Mouse (Mus musculus): ENCODE measurements around the gene Agfg2. TPM values are rescaled to one million over a fixed set of nuclear protein-coding genes. Genes with fewer than 3 reads are reported as not detected.

The Agfg2 gene
- polyA plus RNA-seq, 1 experiment from 2014 or later = 13.7 TPM

DNA sequence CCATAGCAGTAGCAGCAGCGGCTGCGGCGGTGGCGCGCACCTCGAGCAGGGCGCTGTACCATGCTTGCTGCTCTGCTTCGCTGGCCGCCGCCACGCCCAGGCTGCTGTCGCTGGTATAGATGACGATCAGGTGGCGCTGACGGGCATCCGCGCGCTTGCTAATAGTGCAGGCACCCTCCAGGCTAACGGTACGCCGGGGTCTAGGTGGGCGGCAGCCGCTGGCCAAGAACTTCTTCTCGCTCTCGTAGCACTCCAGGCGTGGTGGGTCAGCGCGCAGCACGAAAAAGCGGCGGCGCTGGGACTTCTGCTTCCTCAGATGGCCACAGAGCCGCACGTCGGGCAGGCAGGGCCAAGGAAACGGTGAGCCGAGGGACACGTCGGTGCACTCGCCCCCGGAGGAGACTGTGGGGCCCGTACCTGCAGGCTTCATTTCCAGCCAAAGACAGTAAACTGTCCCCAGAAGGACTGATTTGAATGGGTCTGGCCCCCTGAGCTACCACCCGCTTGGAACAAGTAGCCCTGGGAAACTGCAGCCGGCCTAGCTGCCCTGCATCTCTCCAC, 39.4 kb downstream of the Agfg2 start:
- H3K4me3 ChIP-seq (ENCODE audit: low read depth, low read length) = peak overlapping the region; percentile 19
- H3K27ac ChIP-seq (ENCODE audit: low read depth, low read length) = no peak overlapping the region
- H3K36me3 ChIP-seq (ENCODE audit: control insufficient read depth, insufficient read depth, low read length) = peaks cover 6% of the 10 kb centered on the region
- no peaks in the 10 kb centered on the region; the same call in 1 of the 2 replicates for H3K4me1 ChIP-seq (replicated peaks; ENCODE audit: control insufficient read depth, insufficient read depth, low read length)
- ATAC-seq (ENCODE audit: low FRiP score) (no peak), DNase-seq (ENCODE audit: low spot score) (peak; percentile 46)
- WGBS = 4% methylated on average over 44 of the region's 44 CpGs
- H3K9ac ChIP-seq (ENCODE audit: low read depth, low read length) = no peak overlapping the region
- H3K27me3 ChIP-seq (ENCODE audit: control insufficient read depth, insufficient read depth, low read length) = peaks cover 28% of the 10 kb centered on the region
- H3K4me2 ChIP-seq (replicated peaks; ENCODE audit: low read depth, low read length) = peak overlapping the region; percentile 24
- H3K9me3 ChIP-seq (ENCODE audit: control insufficient read depth, low read length) = no peaks in the 10 kb centered on the region

DNA sequence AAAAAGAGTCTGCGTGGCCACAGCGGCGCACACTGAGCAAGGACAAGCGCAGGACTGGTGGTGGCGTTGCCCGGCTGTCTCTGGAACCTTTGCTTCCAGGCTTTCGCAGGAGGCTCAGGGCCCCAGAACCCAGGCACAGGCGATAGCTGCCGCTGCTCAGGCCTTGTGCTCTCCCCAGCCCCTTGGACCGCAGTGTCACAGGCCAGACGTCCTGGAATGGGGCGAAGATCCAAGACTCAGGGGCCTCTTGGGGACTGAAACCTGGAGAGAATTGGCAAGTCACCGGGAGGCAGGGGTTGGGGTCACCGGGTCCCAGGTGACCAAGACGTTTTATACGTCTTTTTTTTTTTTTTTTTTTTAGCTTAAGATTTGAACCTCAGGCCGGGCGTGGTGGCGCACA, 40.0 kb downstream of the Agfg2 start:
- Histone ChIP-seq H3K27ac (ENCODE audit: low read depth, low read length) (no peak overlapping the region), H3K4me1 (replicated peaks; ENCODE audit: control insufficient read depth, insufficient read depth, low read length) (no peaks in the 10 kb centered on the region), H3K9me3 (ENCODE audit: control insufficient read depth, low read length) (no peaks in the 10 kb centered on the region), H3K36me3 (ENCODE audit: control insufficient read depth, insufficient read depth, low read length) (peaks cover 12% of the 10 kb centered on the region), H3K4me3 (ENCODE audit: low read depth, low read length) (no peak overlapping the region), H3K4me2 (replicated peaks; ENCODE audit: low read depth, low read length) (no peak overlapping the region), H3K9ac (ENCODE audit: low read depth, low read length) (no peak overlapping the region), H3K27me3 (ENCODE audit: control insufficient read depth, insufficient read depth, low read length) (peaks cover 28% of the 10 kb centered on the region)
- ATAC-seq (ENCODE audit: low FRiP score) (no peak), DNase-seq (ENCODE audit: low spot score) (no peak)
- 54% methylated on average over 19 of the region's 19 CpGs for WGBS

- no peak overlapping the region for H3K9ac ChIP-seq (ENCODE audit: low read depth, low read length)
- DNase-seq (ENCODE audit: low spot score) (no peak), ATAC-seq (ENCODE audit: low FRiP score) (no peak)
- H3K9me3 ChIP-seq (ENCODE audit: control insufficient read depth, low read length) = no peaks in the 10 kb centered on the region
- no peak overlapping the region for H3K27ac ChIP-seq (ENCODE audit: low read depth, low read length)
- 62% methylated on average over 4 of the region's 4 CpGs for WGBS
- H3K4me1 ChIP-seq (replicated peaks; ENCODE audit: control insufficient read depth, insufficient read depth, low read length) = no peaks in the 10 kb centered on the region
- H3K4me3 ChIP-seq (ENCODE audit: low read depth, low read length) = no peak overlapping the region
- no peak overlapping the region for H3K4me2 ChIP-seq (replicated peaks; ENCODE audit: low read depth, low read length)
- H3K36me3 ChIP-seq (ENCODE audit: control insufficient read depth, insufficient read depth, low read length) = peaks cover 17% of the 10 kb centered on the region
- peaks cover 28% of the 10 kb centered on the region for H3K27me3 ChIP-seq (ENCODE audit: control insufficient read depth, insufficient read depth, low read length)
Observed at GRCm38 (mm10) chr5:137642886-137643285, 41.6 kb downstream of the Agfg2 start.

DNA sequence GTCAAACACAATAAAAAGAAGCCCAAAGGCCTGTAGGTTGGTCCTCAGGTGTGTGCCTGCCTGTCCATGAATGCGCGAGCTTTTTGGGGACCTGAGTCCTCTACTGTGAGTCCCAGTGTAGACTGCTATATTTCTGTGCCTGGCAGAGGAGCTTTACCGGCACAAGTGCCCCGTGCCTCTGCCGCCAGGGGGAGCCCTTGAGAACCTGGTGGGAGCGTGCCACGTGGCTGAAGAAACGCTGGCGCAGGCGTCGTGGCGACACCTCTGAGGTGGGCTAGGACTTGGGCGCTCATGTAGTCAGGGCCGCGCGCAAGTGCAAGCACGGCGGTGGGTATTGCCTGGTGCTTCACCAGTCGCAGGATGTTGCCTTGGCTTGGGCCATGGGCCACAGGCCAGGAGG, 43.5 kb downstream of the Agfg2 start, which contains the start of gene Sap25:
TSS of gene Sap25 (plus strand) at position 281 of the 400 bp plus-strand sequence.
- whole genome bisulfite sequencing = 89% methylated on average over 19 of the region's 19 CpGs
- no peak for ATAC-seq (ENCODE audit: low FRiP score)
- H3K36me3 ChIP-seq (ENCODE audit: control insufficient read depth, insufficient read depth, low read length) = peaks cover 19% of the 10 kb centered on the region

DNA sequence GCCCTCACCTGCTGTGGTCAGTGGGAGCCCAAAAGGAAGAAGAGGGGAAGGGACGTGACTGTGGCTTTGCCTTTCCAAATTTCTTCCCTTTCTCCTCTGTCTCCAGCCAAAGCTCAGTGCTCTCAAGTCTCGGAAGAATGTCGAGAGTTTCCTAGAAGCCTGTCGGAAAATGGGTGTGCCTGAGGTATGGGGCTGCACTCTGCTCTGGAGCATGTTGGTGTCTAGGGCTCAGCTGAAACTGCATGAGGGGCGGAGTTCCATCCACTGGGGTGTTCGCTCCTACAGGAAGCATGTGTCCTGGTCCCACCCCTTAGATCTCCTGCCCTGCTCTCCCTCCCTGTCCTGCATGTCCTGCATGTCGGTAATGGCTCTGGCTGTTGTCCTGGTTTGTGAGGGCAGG, 45.1 kb downstream of the Agfg2 start:
- no peak for DNase-seq (ENCODE audit: low spot score)
- Histone ChIP-seq H3K4me2 (replicated peaks; ENCODE audit: low read depth, low read length) (no peak overlapping the region), H3K9me3 (ENCODE audit: control insufficient read depth, low read length) (no peaks in the 10 kb centered on the region), H3K36me3 (ENCODE audit: control insufficient read depth, insufficient read depth, low read length) (peaks cover 21% of the 10 kb centered on the region), H3K27me3 (ENCODE audit: control insufficient read depth, insufficient read depth, low read length) (peaks cover 10% of the 10 kb centered on the region), H3K4me3 (ENCODE audit: low read depth, low read length) (no peak overlapping the region), H3K27ac (ENCODE audit: low read depth, low read length) (no peak overlapping the region), H3K4me1 (replicated peaks; ENCODE audit: control insufficient read depth, insufficient read depth, low read length) (no peaks in the 10 kb centered on the region), H3K9ac (ENCODE audit: low read depth, low read length) (no peak overlapping the region)
- no peak for ATAC-seq (ENCODE audit: low FRiP score)
- 85% methylated on average over 7 of the region's 7 CpGs for WGBS

More for the DNA sequence above, 43.5 kb downstream of the Agfg2 start, which contains the start of gene Sap25:
- H3K4me3 ChIP-seq (ENCODE audit: low read depth, low read length) = no peak within 1 kb of the TSS
- no peak within 1 kb of the TSS for H3K4me2 ChIP-seq (replicated peaks; ENCODE audit: low read depth, low read length)
- H3K27me3 ChIP-seq (ENCODE audit: control insufficient read depth, insufficient read depth, low read length) = peaks cover 26% of the 10 kb centered on the region
- no peak within 1 kb of the TSS for H3K27ac ChIP-seq (ENCODE audit: low read depth, low read length)
- DNase-seq (ENCODE audit: low spot score) = no peak
- no peaks in the 10 kb centered on the region for H3K9me3 ChIP-seq (ENCODE audit: control insufficient read depth, low read length)
- no peak within 1 kb of the TSS for H3K9ac ChIP-seq (ENCODE audit: low read depth, low read length)
- H3K4me1 ChIP-seq (replicated peaks; ENCODE audit: control insufficient read depth, insufficient read depth, low read length) = no peaks in the 10 kb centered on the region

GRCm38 (mm10) chr5:137633397-137634084, 51.0 kb downstream of the Agfg2 start:
- peaks cover 14% of the 10 kb centered on the region for H3K4me1 ChIP-seq (replicated peaks; ENCODE audit: control insufficient read depth, insufficient read depth, low read length)
- H3K36me3 ChIP-seq (ENCODE audit: control insufficient read depth, insufficient read depth, low read length) = peaks cover 5% of the 10 kb centered on the region
- no peak for DNase-seq (ENCODE audit: low spot score)
- H3K9me3 ChIP-seq (ENCODE audit: control insufficient read depth, low read length) = no peaks in the 10 kb centered on the region
- no peak overlapping the region for H3K4me3 ChIP-seq (ENCODE audit: low read depth, low read length)
- 83% methylated on average over 12 of the region's 12 CpGs for WGBS
- H3K27ac ChIP-seq (ENCODE audit: low read depth, low read length) = no peak overlapping the region
- H3K27me3 ChIP-seq (ENCODE audit: control insufficient read depth, insufficient read depth, low read length) = no peaks in the 10 kb centered on the region
- H3K4me2 ChIP-seq (replicated peaks; ENCODE audit: low read depth, low read length) = no peak overlapping the region
- no peak for ATAC-seq (ENCODE audit: low FRiP score)
- no peak overlapping the region for H3K9ac ChIP-seq (ENCODE audit: low read depth, low read length)

DNA sequence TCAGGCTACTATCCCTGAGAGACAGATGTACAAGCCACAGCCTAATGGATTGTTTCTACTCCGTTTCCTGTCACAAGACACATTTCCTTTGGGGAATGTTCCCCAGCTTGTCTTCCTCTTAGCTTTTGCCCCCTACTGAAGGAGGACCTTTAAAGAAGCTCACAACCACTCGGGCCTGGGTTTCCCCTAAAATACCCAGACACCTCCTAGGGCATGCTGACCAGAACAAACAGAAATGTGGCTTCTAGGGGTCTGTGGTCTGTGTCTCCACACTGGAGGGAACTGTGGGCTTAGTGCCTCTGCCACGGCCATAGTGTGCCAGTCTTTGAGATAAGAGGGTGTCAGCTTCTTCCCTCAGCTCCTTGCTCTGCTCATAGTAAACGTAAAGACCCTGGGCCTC, 52.9 kb downstream of the Agfg2 start:
- H3K27ac ChIP-seq (ENCODE audit: low read depth, low read length) = peak overlapping the region; percentile 60; the same call in 1 of the 2 replicates
- H3K9me3 ChIP-seq (ENCODE audit: control insufficient read depth, low read length) = no peaks in the 10 kb centered on the region
- H3K9ac ChIP-seq (ENCODE audit: low read depth, low read length) = no peak overlapping the region; the same call in 1 of the 2 replicates
- H3K36me3 ChIP-seq (ENCODE audit: control insufficient read depth, insufficient read depth, low read length) = peaks cover 2% of the 10 kb centered on the region
- no peak for ATAC-seq (ENCODE audit: low FRiP score)
- no peaks in the 10 kb centered on the region for H3K27me3 ChIP-seq (ENCODE audit: control insufficient read depth, insufficient read depth, low read length)
- DNase-seq (ENCODE audit: low spot score) = no peak
- H3K4me1 ChIP-seq (replicated peaks; ENCODE audit: control insufficient read depth, insufficient read depth, low read length) = peaks cover 16% of the 10 kb centered on the region
- peak overlapping the region; percentile 80; the same call in 1 of the 2 replicates for H3K4me2 ChIP-seq (replicated peaks; ENCODE audit: low read depth, low read length)
- whole genome bisulfite sequencing = 67% methylated on average over 4 of the region's 4 CpGs
- H3K4me3 ChIP-seq (ENCODE audit: low read depth, low read length) = no peak overlapping the region

DNA sequence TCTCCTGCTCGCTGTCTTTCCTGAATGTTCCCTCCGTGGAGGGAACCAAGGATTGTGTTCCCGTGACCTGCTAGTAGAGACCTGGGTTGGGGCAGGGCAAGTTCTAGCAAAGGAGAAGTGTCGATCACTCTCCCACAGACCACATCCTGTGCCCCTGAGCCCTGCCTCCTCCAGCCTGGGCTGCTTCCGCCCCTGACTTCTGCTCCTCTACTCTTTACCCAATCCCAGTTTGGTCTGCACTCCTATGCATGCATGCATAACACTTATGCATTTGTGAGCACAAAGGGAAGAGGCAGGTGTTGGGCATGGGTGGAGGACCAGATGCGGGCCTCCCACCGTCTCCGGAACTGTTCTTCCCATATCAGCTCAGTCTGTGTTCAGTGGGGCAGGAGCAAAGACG, 53.4 kb downstream of the Agfg2 start:
- H3K9me3 ChIP-seq (ENCODE audit: control insufficient read depth, low read length) = no peaks in the 10 kb centered on the region
- ATAC-seq (ENCODE audit: low FRiP score) (no peak), DNase-seq (ENCODE audit: low spot score) (no peak)
- H3K4me3 ChIP-seq (ENCODE audit: low read depth, low read length) = peak overlapping the region; percentile 13; the same call in 1 of the 2 replicates
- H3K36me3 ChIP-seq (ENCODE audit: control insufficient read depth, insufficient read depth, low read length) = peaks cover 2% of the 10 kb centered on the region; the same call in 1 of the 2 replicates
- no peaks in the 10 kb centered on the region for H3K27me3 ChIP-seq (ENCODE audit: control insufficient read depth, insufficient read depth, low read length)
- WGBS = 60% methylated on average over 9 of the region's 9 CpGs
- H3K4me1 ChIP-seq (replicated peaks; ENCODE audit: control insufficient read depth, insufficient read depth, low read length) = peaks cover 16% of the 10 kb centered on the region
- H3K9ac ChIP-seq (ENCODE audit: low read depth, low read length) = peak overlapping the region; percentile 31; the same call in 1 of the 2 replicates
- H3K27ac ChIP-seq (ENCODE audit: low read depth, low read length) = peak overlapping the region; percentile 60
- peak overlapping the region; percentile 80 for H3K4me2 ChIP-seq (replicated peaks; ENCODE audit: low read depth, low read length)

Measured in hindbrain, embryonic 11.5 days (tissue).